Mouse (Mus musculus) forebrain, postnatal 0 days (tissue): ENCODE measurements around the gene Slc25a29. TPM values are rescaled to one million over a fixed set of nuclear protein-coding genes. Genes with fewer than 3 reads are reported as not detected.

ENCODE experiments used
- ATAC-seq: fragments of 200-750 bp; cut with Nextera tagmentation; 2 replicates; pipeline ENCODE4 v1.8.0; 2017; ENCODE audit warnings: mild to moderate bottlenecking, moderate library complexity
- DNase-seq: peaks from one replicate; pipeline ENCODE4 v3.0.0-alpha.2; 2015
- H3K27ac ChIP-seq: fragments of 300-500 bp; sonication (generic); 2 replicates; pipeline ENCODE4 v1.5.1; 2014; ENCODE audit warnings: low read depth, mild to moderate bottlenecking, antibody characterized with exemption, low read length, moderate library complexity, mixed read lengths
- H3K27me3 ChIP-seq: fragments of 300-500 bp; sonication (generic); 2 replicates; pipeline ENCODE4 v1.6.1; 2014; ENCODE audit warnings: mild to moderate bottlenecking, low read length, mixed read lengths; ENCODE audit not compliant: insufficient read depth
- H3K36me3 ChIP-seq: fragments of 300-500 bp; sonication (generic); 2 replicates; pipeline ENCODE4 v1.6.1; 2014; ENCODE audit warnings: mild to moderate bottlenecking, moderate library complexity; ENCODE audit not compliant: insufficient read depth
- H3K4me1 ChIP-seq: fragments of 300-500 bp; sonication (generic); 2 replicates; pipeline ENCODE4 v1.6.1; 2014; ENCODE audit warnings: antibody characterized with exemption; ENCODE audit not compliant: insufficient read depth
- H3K4me2 ChIP-seq: fragments of 300-500 bp; sonication (generic); 2 replicates; pipeline ENCODE4 v1.6.1; 2014; ENCODE audit warnings: low read depth, mild to moderate bottlenecking, moderate library complexity
- H3K4me3 ChIP-seq: fragments of 300-500 bp; sonication (generic); 2 replicates; pipeline ENCODE4 v1.5.1; 2014; ENCODE audit warnings: low read depth, low read length, mixed read lengths
- H3K9ac ChIP-seq: fragments of 300-500 bp; sonication (generic); 2 replicates; pipeline ENCODE4 v1.6.1; 2014; ENCODE audit warnings: mild to moderate bottlenecking
- H3K9me3 ChIP-seq: fragments of 300-500 bp; sonication (generic); 2 replicates; pipeline ENCODE4 v1.6.1; 2016; ENCODE audit warnings: low read length
- CTCF ChIP-seq: sonication (generic); IDR thresholded peaks from 2 replicates; pipeline ENCODE4 v1.5.1; 2016; ENCODE audit warnings: antibody characterized with exemption, control low read depth, low read depth
- WGBS: fragments of 180-500 bp; shearing (Covaris S2); extraction: QIAGEN DNeasy Blood & Tissue Kit; methylation state at CpG from one replicate; pipeline ENCODE4 v1.1.7; 2014; 5-methylcytosine and 5-hydroxymethylcytosine counted together
- polyA plus RNA-seq: library from polyadenylated mRNA; unstranded; fragments of >200 nt; fragmentation: Nextera tagmentation; extraction: Ambion mirVana; gene quantifications from 2 replicates; pipeline ENCODE4 v1.2.1, GENCODE M21; 2015
- total RNA-seq: library from RNA; depleted of rRNA; stranded (reverse); fragments of >200 nt; gene quantifications from 2 replicates; pipeline ENCODE4 v1.2.3, GENCODE M21; 2014

Gene Slc25a29
- total and polyA plus RNA-seq, 2 experiments from 2014 or later: 17.4 to 21.4 TPM

DNA sequence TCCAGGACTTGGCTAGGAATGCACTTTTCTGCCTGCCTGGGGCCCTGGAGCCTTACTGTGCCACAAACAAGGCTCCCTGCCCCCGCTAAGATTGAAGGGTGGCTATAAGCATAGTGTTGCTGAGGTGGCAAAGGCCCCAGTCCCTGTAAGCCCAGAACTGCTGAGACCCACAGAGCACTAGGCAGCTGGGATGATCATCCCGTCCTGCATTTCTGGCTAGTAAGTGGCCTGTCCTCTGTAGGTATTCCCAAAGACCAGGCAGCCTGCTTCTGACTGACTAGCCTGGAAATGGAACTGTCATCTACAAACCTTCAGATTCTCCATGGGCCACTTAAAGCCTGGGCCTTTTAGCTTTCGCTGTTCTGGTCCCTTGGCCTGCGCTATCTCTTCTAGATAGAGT, 15.2 kb downstream of the Slc25a29 start:
- no peak for TF ChIP-seq CTCF
- no peak overlapping the region for H3K4me3 ChIP-seq
- DNase-seq (no peak), ATAC-seq (no peak)
- no peaks in the 10 kb centered on the region for H3K4me1 ChIP-seq
- no peak overlapping the region for H3K4me2 ChIP-seq
- peaks cover 8% of the 10 kb centered on the region for H3K36me3 ChIP-seq
- H3K9me3 ChIP-seq: no peaks in the 10 kb centered on the region
- no peaks in the 10 kb centered on the region for H3K27me3 ChIP-seq
- 93% methylated on average over 4 of the region's 4 CpGs for WGBS
- H3K27ac ChIP-seq: no peak overlapping the region
- no peak overlapping the region for H3K9ac ChIP-seq

DNA sequence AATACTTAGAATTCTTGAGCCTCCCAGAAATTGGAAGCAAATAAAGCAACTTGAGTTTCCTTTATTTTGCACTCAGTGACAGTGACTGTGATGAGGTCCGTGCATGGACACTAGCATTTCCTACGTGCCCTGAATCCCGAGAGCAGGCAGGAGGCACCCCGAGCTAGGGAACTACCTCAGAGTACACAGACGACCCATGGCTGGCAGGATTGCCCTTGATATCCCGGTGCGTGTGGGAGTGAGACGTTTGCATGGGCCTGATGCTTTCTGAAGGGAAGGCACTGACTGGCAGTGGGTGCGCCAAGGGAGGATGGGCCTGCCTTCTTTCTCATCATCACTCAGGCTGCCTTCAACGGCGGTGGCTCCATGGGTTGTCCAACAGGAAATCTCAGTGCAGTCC, 19.1 kb downstream of the Slc25a29 start:
- H3K9me3 ChIP-seq: no peaks in the 10 kb centered on the region
- H3K4me1 ChIP-seq: no peaks in the 10 kb centered on the region
- peaks cover 18% of the 10 kb centered on the region for H3K36me3 ChIP-seq
- no peak overlapping the region for H3K4me2 ChIP-seq
- no peaks in the 10 kb centered on the region for H3K27me3 ChIP-seq
- no peak overlapping the region for H3K27ac ChIP-seq
- TF ChIP-seq CTCF: no peak
- ATAC-seq (no peak), DNase-seq (no peak)
- WGBS: 83% methylated on average over 11 of the region's 11 CpGs
- H3K4me3 ChIP-seq: no peak overlapping the region
- H3K9ac ChIP-seq: no peak overlapping the region

DNA sequence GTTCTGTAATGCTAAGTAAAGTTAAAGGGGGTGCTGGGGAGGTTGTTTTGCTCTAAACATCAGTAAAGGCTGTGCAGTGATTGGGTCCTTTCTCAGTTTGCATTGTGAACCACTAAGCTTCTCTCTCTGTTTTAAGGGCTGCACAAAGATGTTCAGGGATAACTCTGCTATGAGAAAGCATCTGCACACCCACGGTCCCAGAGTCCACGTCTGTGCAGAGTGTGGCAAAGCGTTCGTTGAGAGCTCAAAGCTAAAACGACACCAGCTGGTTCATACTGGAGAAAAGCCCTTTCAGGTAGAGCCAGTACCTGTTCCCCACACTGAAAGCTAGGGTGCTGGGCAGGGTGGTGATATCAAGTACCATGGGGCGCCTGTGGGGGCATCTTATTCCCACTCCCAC, 21.2 kb downstream of the Slc25a29 start:
- 89% methylated on average over 6 of the region's 6 CpGs for WGBS
- TF ChIP-seq CTCF: no peak
- Histone ChIP-seq H3K9ac (no peak overlapping the region), H3K27ac (no peak overlapping the region), H3K36me3 (peaks cover 18% of the 10 kb centered on the region), H3K4me1 (no peaks in the 10 kb centered on the region), H3K27me3 (no peaks in the 10 kb centered on the region), H3K4me3 (no peak overlapping the region), H3K9me3 (no peaks in the 10 kb centered on the region), H3K4me2 (no peak overlapping the region)
- DNase-seq (no peak), ATAC-seq (no peak)

DNA sequence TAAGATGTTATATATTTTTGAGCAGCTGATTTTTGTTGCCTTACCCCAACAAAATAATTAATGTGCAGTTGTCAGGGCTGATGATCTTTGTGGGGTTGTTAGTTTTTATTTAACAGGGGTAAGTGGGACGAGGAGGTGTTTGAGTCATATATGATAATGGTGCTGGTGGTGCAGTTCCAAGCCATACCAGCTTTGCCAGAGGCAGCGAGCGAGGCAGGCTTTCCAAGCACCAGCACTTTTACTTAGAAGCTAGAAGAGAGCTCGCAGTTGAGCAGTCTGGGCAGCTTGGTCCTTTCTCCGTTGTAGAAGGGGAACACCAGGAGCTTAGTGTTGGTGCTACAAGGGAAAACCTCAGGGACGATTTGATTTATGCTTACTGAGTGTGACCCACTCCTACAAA, 23.2 kb downstream of the Slc25a29 start:
- 73% methylated on average over 6 of the region's 6 CpGs for WGBS
- no peak for TF ChIP-seq CTCF
- no peak for ATAC-seq

DNA sequence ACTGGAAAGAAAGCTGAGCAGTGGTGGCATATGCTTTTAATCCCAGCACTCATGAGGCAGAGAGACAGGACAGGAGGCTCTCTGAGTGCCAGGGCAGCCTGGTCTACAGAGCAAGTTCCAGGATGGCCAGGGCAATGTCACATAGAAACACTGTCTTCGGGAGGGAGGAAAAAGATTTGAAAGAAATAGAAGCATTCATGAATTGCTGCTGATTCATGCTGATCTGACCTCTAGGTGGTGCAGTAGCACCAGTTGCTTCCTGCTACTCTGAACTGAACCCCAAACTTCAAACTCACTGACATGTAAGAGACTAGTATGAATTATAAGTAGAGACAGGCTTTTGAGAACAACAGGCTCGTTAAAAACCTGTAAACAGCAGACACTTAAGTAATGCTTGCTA, 24.6 kb downstream of the Slc25a29 start:
- H3K27me3 ChIP-seq: no peaks in the 10 kb centered on the region
- no peak overlapping the region for H3K4me2 ChIP-seq
- WGBS: 34% methylated on average over 2 of the region's 2 CpGs
- H3K4me3 ChIP-seq: no peak overlapping the region
- H3K9me3 ChIP-seq: no peaks in the 10 kb centered on the region
- peaks cover 19% of the 10 kb centered on the region for H3K36me3 ChIP-seq
- H3K9ac ChIP-seq: no peak overlapping the region
- no peak overlapping the region for H3K27ac ChIP-seq
- DNase-seq (no peak), ATAC-seq (no peak)
- peak; percentile 62 for TF ChIP-seq CTCF
- H3K4me1 ChIP-seq: no peaks in the 10 kb centered on the region

More for the DNA sequence above, 23.2 kb downstream of the Slc25a29 start:
- Histone ChIP-seq H3K27ac (no peak overlapping the region), H3K36me3 (peaks cover 25% of the 10 kb centered on the region), H3K4me1 (no peaks in the 10 kb centered on the region), H3K27me3 (no peaks in the 10 kb centered on the region), H3K4me2 (no peak overlapping the region), H3K4me3 (no peak overlapping the region), H3K9ac (no peak overlapping the region), H3K9me3 (no peaks in the 10 kb centered on the region)
- DNase-seq: no peak

DNA sequence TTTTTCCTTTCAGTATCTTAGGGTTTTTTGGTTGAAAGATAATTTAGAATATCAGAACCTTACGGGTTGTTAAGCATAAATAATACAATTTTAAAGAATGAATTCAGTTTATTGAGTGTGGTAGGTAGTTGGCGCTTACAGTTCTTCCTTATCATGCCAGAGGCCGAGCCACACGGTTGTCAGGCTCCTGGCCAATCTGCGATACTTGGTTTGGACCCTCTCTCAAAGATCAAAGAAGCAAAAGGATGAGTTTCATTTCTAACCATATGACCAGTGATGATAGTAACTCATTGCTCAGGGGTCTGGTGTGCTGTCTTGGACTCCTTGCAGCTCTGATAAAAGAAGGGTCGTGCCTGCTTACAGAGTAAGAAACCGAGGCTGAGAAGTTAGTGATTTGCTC, 25.4 kb downstream of the Slc25a29 start:
- TF ChIP-seq CTCF: no peak
- no peak overlapping the region for H3K27ac ChIP-seq
- ATAC-seq (no peak), DNase-seq (no peak)
- no peaks in the 10 kb centered on the region for H3K27me3 ChIP-seq
- H3K36me3 ChIP-seq: peaks cover 19% of the 10 kb centered on the region
- no peaks in the 10 kb centered on the region for H3K9me3 ChIP-seq
- H3K4me2 ChIP-seq: no peak overlapping the region
- no peaks in the 10 kb centered on the region for H3K4me1 ChIP-seq
- WGBS: 92% methylated on average over 7 of the region's 7 CpGs
- no peak overlapping the region for H3K4me3 ChIP-seq
- H3K9ac ChIP-seq: no peak overlapping the region

DNA sequence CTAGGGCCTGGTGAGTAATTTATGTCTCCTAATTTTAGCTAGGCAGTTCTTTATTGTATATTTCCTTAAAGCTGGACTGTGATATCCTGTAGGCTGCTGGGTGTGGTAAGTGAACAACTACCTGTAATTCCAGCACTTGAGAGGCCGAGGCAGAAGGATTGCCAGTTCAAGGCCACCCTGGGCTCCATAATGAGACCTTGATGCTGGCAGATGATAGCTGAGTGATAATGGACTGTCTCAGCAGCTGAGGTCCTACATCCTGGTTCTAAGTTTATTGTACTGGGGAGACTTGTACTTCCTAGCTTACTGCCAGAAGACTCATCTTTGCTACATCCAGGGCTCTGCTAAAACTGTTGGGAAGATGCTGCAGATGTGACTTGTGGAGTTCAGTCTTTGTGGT, 25.9 kb downstream of the Slc25a29 start:
- 100% methylated on average over 1 of the region's 1 CpGs for WGBS

DNA sequence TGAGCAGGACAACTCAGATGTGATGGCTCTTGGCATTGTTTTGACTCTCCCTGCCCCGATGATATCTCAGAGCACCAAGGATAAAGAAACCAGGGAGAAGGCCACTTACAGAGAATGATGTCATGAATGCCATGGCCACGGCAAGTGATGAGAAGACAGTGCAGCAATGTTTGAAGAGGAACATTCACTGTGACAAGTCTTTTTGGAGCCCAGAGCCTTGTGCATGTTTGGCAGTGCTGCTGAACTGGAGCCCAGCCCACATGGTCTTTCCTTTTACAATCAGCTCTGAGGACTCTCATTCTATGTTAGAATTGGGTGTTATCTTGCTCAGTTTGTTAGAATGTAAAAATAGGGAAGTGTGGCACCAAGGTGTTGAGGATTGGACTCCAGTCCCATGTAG, 27.2 kb downstream of the Slc25a29 start:
- Histone ChIP-seq H3K4me1 (no peaks in the 10 kb centered on the region), H3K4me2 (no peak overlapping the region), H3K9me3 (no peaks in the 10 kb centered on the region), H3K9ac (no peak overlapping the region), H3K27me3 (no peaks in the 10 kb centered on the region), H3K4me3 (no peak overlapping the region), H3K27ac (no peak overlapping the region), H3K36me3 (0 out of 2 replicates have a peak, but pooled peaks cover 9% of the 10 kb centered on the region)
- 71% methylated on average over 2 of the region's 2 CpGs for WGBS
- ATAC-seq (no peak), DNase-seq (no peak)
- no peak for TF ChIP-seq CTCF

More for the DNA sequence above, 25.9 kb downstream of the Slc25a29 start:
- no peak for TF ChIP-seq CTCF
- ATAC-seq: no peak
- H3K27me3 ChIP-seq: no peaks in the 10 kb centered on the region
- H3K9ac ChIP-seq: no peak overlapping the region
- peaks cover 13% of the 10 kb centered on the region for H3K36me3 ChIP-seq
- no peak overlapping the region for H3K27ac ChIP-seq
- no peaks in the 10 kb centered on the region for H3K4me1 ChIP-seq
- H3K9me3 ChIP-seq: no peaks in the 10 kb centered on the region
- no peak for DNase-seq
- H3K4me3 ChIP-seq: no peak overlapping the region
- H3K4me2 ChIP-seq: no peak overlapping the region
